Mouse (Mus musculus) forebrain, embryonic 11.5 days (tissue): ENCODE results near the gene Amer3. TPM values are rescaled to one million over a fixed set of nuclear protein-coding genes. Genes with fewer than 3 reads are reported as not detected.
"Not testable (repeated sequence)": the region's sequence is repeated elsewhere in the genome, so short reads cannot be mapped to it uniquely, and the experiment has no call there.

Source experiments
- ATAC-seq: fragments of 200-750 bp; cut with Nextera tagmentation; replicated peaks from 2 replicates; pipeline ENCODE4 v1.8.0; 2017; ENCODE audit warnings: moderate TSS enrichment; ENCODE audit not compliant: low FRiP score
- DNase-seq: peaks from one replicate; pipeline ENCODE4 v3.0.0-alpha.2; 2017; ENCODE audit warnings: low spot score
- H3K27ac ChIP-seq: fragments of 300-500 bp; sonication (generic); 2 replicates; pipeline ENCODE4 v1.5.1; 2014; ENCODE audit warnings: low read depth, low read length
- H3K27me3 ChIP-seq: fragments of 300-500 bp; sonication (generic); 2 replicates; pipeline ENCODE4 v1.6.1; 2014; ENCODE audit warnings: mild to moderate bottlenecking, low read length, mixed read lengths; ENCODE audit not compliant: control insufficient read depth, insufficient read depth
- H3K36me3 ChIP-seq: fragments of 300-500 bp; sonication (generic); 2 replicates; pipeline ENCODE4 v1.6.1; 2014; ENCODE audit warnings: mild to moderate bottlenecking, low read length, moderate library complexity, mixed read lengths; ENCODE audit not compliant: control insufficient read depth, insufficient read depth
- H3K4me1 ChIP-seq: fragments of 300-500 bp; sonication (generic); replicated peaks from 2 replicates; pipeline ENCODE4 v1.6.1; 2014; ENCODE audit warnings: low read length, mixed read lengths; ENCODE audit not compliant: control insufficient read depth, insufficient read depth
- H3K4me2 ChIP-seq: fragments of 300-500 bp; sonication (generic); 2 replicates; pipeline ENCODE4 v1.6.1; 2014; ENCODE audit warnings: low read depth, mild to moderate bottlenecking, low read length, moderate library complexity, mixed read lengths; ENCODE audit not compliant: severe bottlenecking
- H3K4me3 ChIP-seq: fragments of 300-500 bp; sonication (generic); 2 replicates; pipeline ENCODE4 v1.5.1; 2014; ENCODE audit warnings: low read depth, low read length
- H3K9ac ChIP-seq: fragments of 300-500 bp; sonication (generic); 2 replicates; pipeline ENCODE4 v1.6.1; 2014; ENCODE audit warnings: low read length
- H3K9me3 ChIP-seq: fragments of 300-500 bp; sonication (generic); 2 replicates; pipeline ENCODE4 v1.6.1; 2016; ENCODE audit warnings: low read length, mixed read lengths; ENCODE audit not compliant: control insufficient read depth
- WGBS: fragments of 180-500 bp; shearing (Covaris S2); extraction: QIAGEN DNeasy Blood & Tissue Kit; methylation state at CpG from one replicate; pipeline ENCODE4 v1.1.7; 2014; 5-methylcytosine and 5-hydroxymethylcytosine counted together
- polyA plus RNA-seq: library from polyadenylated mRNA; unstranded; fragments of >200 nt; fragmentation: Nextera tagmentation; extraction: Ambion mirVana; gene quantifications from 2 replicates; pipeline ENCODE4 v1.2.1, GENCODE M21; 2014

The Amer3 gene
- polyA plus RNA-seq, 1 experiment from 2014 or later, result 3.8 TPM

- Histone ChIP-seq H3K4me3 (no peak overlapping the region), H3K9me3 (no peaks in the 10 kb centered on the region), H3K36me3 (no peaks in the 10 kb centered on the region), H3K27me3 (0 out of 2 replicates have a peak, but pooled peaks cover under 1% of the 10 kb centered on the region), H3K4me1 (no peaks in the 10 kb centered on the region; the same call in 1 of the 2 replicates), H3K27ac (no peak overlapping the region), H3K4me2 (no peak overlapping the region), H3K9ac (no peak overlapping the region)
- ATAC-seq, result no peak
- WGBS, result 86% methylated on average over 4 of the region's 4 CpGs
- DNase-seq, result no peak
Measured at GRCm38 (mm10) chr1:34584736-34585135, 5.3 kb downstream of the Amer3 start.

- H3K9ac ChIP-seq, result no peak overlapping the region
- H3K9me3 ChIP-seq, result no peaks in the 10 kb centered on the region
- no peak overlapping the region for H3K4me2 ChIP-seq
- no peaks in the 10 kb centered on the region for H3K27me3 ChIP-seq
- no peak overlapping the region for H3K27ac ChIP-seq
- no peak overlapping the region for H3K4me3 ChIP-seq
- no peaks in the 10 kb centered on the region for H3K36me3 ChIP-seq
- no peak for ATAC-seq
- DNase-seq, result no peak
- H3K4me1 ChIP-seq, result no peaks in the 10 kb centered on the region
- 83% methylated on average over 22 of the region's 22 CpGs for WGBS
Measured at GRCm38 (mm10) chr1:34587298-34588096, 8.0 kb downstream of the Amer3 start.

GRCm38 (mm10) chr1:34600000-34600399, 20.5 kb downstream of the Amer3 start:
- no peak overlapping the region for H3K4me2 ChIP-seq
- H3K4me3 ChIP-seq, result no peak overlapping the region
- H3K27ac ChIP-seq, result no peak overlapping the region
- WGBS, result 71% methylated on average over 15 of the region's 15 CpGs
- no peaks in the 10 kb centered on the region for H3K9me3 ChIP-seq
- H3K36me3 ChIP-seq, result no peaks in the 10 kb centered on the region
- no peaks in the 10 kb centered on the region for H3K4me1 ChIP-seq
- no peaks in the 10 kb centered on the region for H3K27me3 ChIP-seq
- ATAC-seq (no peak), DNase-seq (no peak)
- H3K9ac ChIP-seq, result no peak overlapping the region

- H3K36me3 ChIP-seq, result no peaks in the 10 kb centered on the region
- no peak for DNase-seq
- H3K9ac ChIP-seq, result no peak overlapping the region
- no peaks in the 10 kb centered on the region for H3K4me1 ChIP-seq
- H3K4me3 ChIP-seq, result no peak overlapping the region
- H3K27ac ChIP-seq, result no peak overlapping the region
- no peak overlapping the region for H3K4me2 ChIP-seq
- WGBS, result 88% methylated on average over 3 of the region's 3 CpGs
- ATAC-seq, result no peak
- no peaks in the 10 kb centered on the region for H3K9me3 ChIP-seq
- H3K27me3 ChIP-seq, result no peaks in the 10 kb centered on the region
Measured at GRCm38 (mm10) chr1:34601323-34602047, 22.0 kb downstream of the Amer3 start.

GRCm38 (mm10) chr1:34602363-34602762, 22.9 kb downstream of the Amer3 start:
- ATAC-seq (peak; percentile 66; the same call in 1 of the 2 replicates), DNase-seq (peak; percentile 90)
- Histone ChIP-seq H3K4me3 (no peak overlapping the region), H3K9me3 (no peaks in the 10 kb centered on the region), H3K9ac (no peak overlapping the region), H3K36me3 (no peaks in the 10 kb centered on the region), H3K27me3 (no peaks in the 10 kb centered on the region), H3K27ac (no peak overlapping the region), H3K4me2 (no peak overlapping the region), H3K4me1 (no peaks in the 10 kb centered on the region)
- WGBS, result 25% methylated on average over 8 of the region's 8 CpGs

GRCm38 (mm10) chr1:34613801-34614200, 34.3 kb downstream of the Amer3 start:
- H3K27ac ChIP-seq, result no peak overlapping the region
- ATAC-seq, result no peak
- 86% methylated on average over 2 of the region's 2 CpGs for WGBS

GRCm38 (mm10) chr1:34620116-34620515, 40.7 kb downstream of the Amer3 start:
- not testable (repeated sequence) for DNase-seq, H3K27ac ChIP-seq

More at GRCm38 (mm10) chr1:34613801-34614200, 34.3 kb downstream of the Amer3 start:
- Histone ChIP-seq H3K9me3 (no peaks in the 10 kb centered on the region), H3K4me2 (no peak overlapping the region), H3K9ac (no peak overlapping the region), H3K4me1 (no peaks in the 10 kb centered on the region), H3K4me3 (no peak overlapping the region), H3K27me3 (no peaks in the 10 kb centered on the region), H3K36me3 (no peaks in the 10 kb centered on the region)
- DNase-seq, result no peak

GRCm38 (mm10) chr1:34620761-34621160, 41.3 kb downstream of the Amer3 start:
- not testable (repeated sequence) for H3K4me1 ChIP-seq, H3K36me3 ChIP-seq, H3K4me3 ChIP-seq, H3K27me3 ChIP-seq, H3K27ac ChIP-seq, ATAC-seq, H3K9ac ChIP-seq, H3K9me3 ChIP-seq, DNase-seq, H3K4me2 ChIP-seq
- WGBS, result 88% methylated on average over 5 of the region's 5 CpGs

More at GRCm38 (mm10) chr1:34620116-34620515, 40.7 kb downstream of the Amer3 start:
- not testable (repeated sequence) for H3K4me2 ChIP-seq, H3K4me1 ChIP-seq, H3K27me3 ChIP-seq, ATAC-seq, H3K36me3 ChIP-seq, H3K4me3 ChIP-seq, H3K9me3 ChIP-seq, H3K9ac ChIP-seq
- WGBS, result 97% methylated on average over 13 of the region's 13 CpGs
